Mouse (Mus musculus) macrophage (primary cell): ENCODE data around the gene Nudt19. TPM values are rescaled to one million over a fixed set of nuclear protein-coding genes. Genes with fewer than 3 reads are reported as not detected.
"Not testable (repeated sequence)": the region's sequence is repeated elsewhere in the genome, so short reads cannot be mapped to it uniquely, and the experiment has no call there.

ENCODE experiments used
- H3K27ac ChIP-seq: fragments of 350-480 bp; formaldehyde crosslinking; 2 replicates; pipeline ENCODE4 v1.9.0; 2021
- H3K36me3 ChIP-seq: fragments of 350-480 bp; formaldehyde crosslinking; 2 replicates; pipeline ENCODE4 v1.9.0; 2021; ENCODE audit errors: inconsistent target
- H3K4me3 ChIP-seq: fragments of 350-480 bp; formaldehyde crosslinking; 2 replicates; pipeline ENCODE4 v1.9.0; 2021; ENCODE audit errors: inconsistent target
- H3K79me2 ChIP-seq: fragments of 350-480 bp; formaldehyde crosslinking; 2 replicates; pipeline ENCODE4 v1.9.0; 2021; ENCODE audit errors: inconsistent target
- WGBS: methylation state at CpG from one replicate; pipeline ENCODE4 v1.1.7; 2026; ENCODE audit warnings: inconsistent platforms; ENCODE audit not compliant: missing documents; 5-methylcytosine and 5-hydroxymethylcytosine counted together
- polyA plus RNA-seq: library from polyadenylated mRNA; stranded (reverse); fragments of 250-400 nt; gene quantifications from 3 replicates; pipeline ENCODE4 v1.2.4, GENCODE M21; 2018; ENCODE audit warnings: inconsistent platforms

Nudt19 gene
- polyA plus RNA-seq, 1 experiment from 2014 or later = 30.5 TPM

- WGBS = under 1% methylated on average over 42 of the region's 50 CpGs
- Histone ChIP-seq H3K36me3 (no peaks in the 10 kb centered on the region), H3K27ac (no peak overlapping the region), H3K79me2 (peaks cover 16% of the 10 kb centered on the region; the same call in 1 of the 2 replicates), H3K4me3 (peak overlapping the region; percentile 70)
Observed at GRCm38 (mm10) chr7:35584786-35585190, 28.7 kb upstream of the Nudt19 start.

GRCm38 (mm10) chr7:35584068-35584785 is 28.1 kb upstream of the Nudt19 start:
- Histone ChIP-seq H3K36me3 (no peaks in the 10 kb centered on the region), H3K27ac (no peak overlapping the region), H3K4me3 (no peak overlapping the region), H3K79me2 (peaks cover 16% of the 10 kb centered on the region; the same call in 1 of the 2 replicates)
- 9% methylated on average over 36 of the region's 36 CpGs for WGBS

GRCm38 (mm10) chr7:35583476-35584025 is 27.4 kb upstream of the Nudt19 start:
- no peaks in the 10 kb centered on the region for H3K36me3 ChIP-seq
- no peak overlapping the region for H3K27ac ChIP-seq
- WGBS = 51% methylated on average over 11 of the region's 11 CpGs
- no peak overlapping the region for H3K4me3 ChIP-seq
- H3K79me2 ChIP-seq = peaks cover 9% of the 10 kb centered on the region; the same call in 1 of the 2 replicates

- H3K36me3 ChIP-seq = no peaks in the 10 kb centered on the region
- H3K4me3 ChIP-seq = no peak overlapping the region
- H3K79me2 ChIP-seq = peaks cover 3% of the 10 kb centered on the region; the same call in 1 of the 2 replicates
- H3K27ac ChIP-seq = no peak overlapping the region
- 71% methylated on average over 5 of the region's 5 CpGs for WGBS
Observed at GRCm38 (mm10) chr7:35582719-35583118, 26.6 kb upstream of the Nudt19 start.

GRCm38 (mm10) chr7:35579849-35580248 is 23.7 kb upstream of the Nudt19 start:
- Histone ChIP-seq H3K36me3 (no peaks in the 10 kb centered on the region), H3K27ac (no peak overlapping the region), H3K79me2 (no peaks in the 10 kb centered on the region), H3K4me3 (no peak overlapping the region)
- 47% methylated on average over 4 of the region's 4 CpGs for WGBS

GRCm38 (mm10) chr7:35570883-35571282 is 14.8 kb upstream of the Nudt19 start:
- H3K79me2 ChIP-seq, H3K27ac ChIP-seq, H3K36me3 ChIP-seq, H3K4me3 ChIP-seq: not testable (repeated sequence)
- WGBS = 26% methylated on average over 4 of the region's 6 CpGs

- not testable (repeated sequence) for H3K79me2 ChIP-seq, H3K27ac ChIP-seq, H3K4me3 ChIP-seq, H3K36me3 ChIP-seq
- 81% methylated on average over 4 of the region's 4 CpGs for WGBS
Observed at GRCm38 (mm10) chr7:35569724-35570123, 13.6 kb upstream of the Nudt19 start.

GRCm38 (mm10) chr7:35565965-35566364 is 9.9 kb upstream of the Nudt19 start:
- WGBS = 89% methylated on average over 13 of the region's 13 CpGs
- not testable (repeated sequence) for H3K27ac ChIP-seq, H3K36me3 ChIP-seq, H3K79me2 ChIP-seq, H3K4me3 ChIP-seq

GRCm38 (mm10) chr7:35564872-35565271 is 8.8 kb upstream of the Nudt19 start:
- not testable (repeated sequence) for H3K4me3 ChIP-seq, H3K79me2 ChIP-seq, H3K36me3 ChIP-seq, H3K27ac ChIP-seq
- 93% methylated on average over 4 of the region's 10 CpGs for WGBS

GRCm38 (mm10) chr7:35564067-35564865 is 8.2 kb upstream of the Nudt19 start:
- no peaks in the 10 kb centered on the region for H3K36me3 ChIP-seq
- no peak overlapping the region for H3K27ac ChIP-seq
- 83% methylated on average over 1 of the region's 2 CpGs for WGBS
- H3K79me2 ChIP-seq = no peaks in the 10 kb centered on the region
- H3K4me3 ChIP-seq = no peak overlapping the region

GRCm38 (mm10) chr7:35563071-35563470 is 7.0 kb upstream of the Nudt19 start:
- no peaks in the 10 kb centered on the region for H3K36me3 ChIP-seq
- no peaks in the 10 kb centered on the region for H3K79me2 ChIP-seq
- WGBS = 85% methylated on average over 11 of the region's 11 CpGs
- H3K4me3 ChIP-seq = no peak overlapping the region
- no peak overlapping the region for H3K27ac ChIP-seq

GRCm38 (mm10) chr7:35559838-35560237 is 3.7 kb upstream of the Nudt19 start:
- no peaks in the 10 kb centered on the region for H3K36me3 ChIP-seq
- no peak overlapping the region for H3K27ac ChIP-seq
- 82% methylated on average over 3 of the region's 3 CpGs for WGBS
- H3K79me2 ChIP-seq = no peaks in the 10 kb centered on the region
- no peak overlapping the region for H3K4me3 ChIP-seq

- Histone ChIP-seq H3K36me3 (no peaks in the 10 kb centered on the region), H3K4me3 (no peak overlapping the region), H3K79me2 (no peaks in the 10 kb centered on the region), H3K27ac (no peak overlapping the region)
- WGBS = 100% methylated on average over 2 of the region's 2 CpGs
Observed at GRCm38 (mm10) chr7:35558681-35559080, 2.6 kb upstream of the Nudt19 start.

GRCm38 (mm10) chr7:35557577-35557976 is 1.5 kb upstream of the Nudt19 start:
- no peak overlapping the region for H3K27ac ChIP-seq
- H3K79me2 ChIP-seq = no peaks in the 10 kb centered on the region
- 47% methylated on average over 3 of the region's 3 CpGs for WGBS
- no peaks in the 10 kb centered on the region for H3K36me3 ChIP-seq
- no peak overlapping the region for H3K4me3 ChIP-seq

GRCm38 (mm10) chr7:35556905-35557304 is 801 bp upstream of the Nudt19 start:
- H3K36me3 ChIP-seq = no peaks in the 10 kb centered on the region
- H3K4me3 ChIP-seq = no peak overlapping the region
- no peaks in the 10 kb centered on the region for H3K79me2 ChIP-seq
- H3K27ac ChIP-seq = no peak overlapping the region
- 90% methylated on average over 5 of the region's 5 CpGs for WGBS
